Mouse (Mus musculus) midbrain, embryonic 14.5 days (tissue): ENCODE results near the gene Ndufv1. TPM values are rescaled to one million over a fixed set of nuclear protein-coding genes. Genes with fewer than 3 reads are reported as not detected.
"Not testable (repeated sequence)": the region's sequence is repeated elsewhere in the genome, so short reads cannot be mapped to it uniquely, and the experiment has no call there.

Experiments used
- ATAC-seq: fragments of 200-750 bp; cut with Nextera tagmentation; 2 replicates; pipeline ENCODE4 v1.8.0; 2017; ENCODE audit warnings: moderate number of reproducible peaks, moderate library complexity; ENCODE audit not compliant: low FRiP score, low TSS enrichment
- DNase-seq: peaks from one replicate; pipeline ENCODE4 v3.0.0-alpha.2; 2015
- H3K27ac ChIP-seq: fragments of 300-500 bp; sonication (generic); replicated peaks from 2 replicates; pipeline ENCODE4 v1.5.1; 2014; ENCODE audit warnings: mild to moderate bottlenecking, low read depth, low read length, moderate library complexity
- H3K27me3 ChIP-seq: fragments of 300-500 bp; sonication (generic); 2 replicates; pipeline ENCODE4 v1.6.1; 2014; ENCODE audit warnings: low read length, control low read depth, mixed read lengths; ENCODE audit not compliant: control insufficient read depth, insufficient read depth
- H3K36me3 ChIP-seq: fragments of 300-500 bp; sonication (generic); 2 replicates; pipeline ENCODE4 v1.6.1; 2014; ENCODE audit warnings: low read length, control low read depth; ENCODE audit not compliant: control insufficient read depth, insufficient read depth
- H3K4me1 ChIP-seq: fragments of 300-500 bp; sonication (generic); 2 replicates; pipeline ENCODE4 v1.6.1; 2014; ENCODE audit warnings: mild to moderate bottlenecking, antibody characterized with exemption, low read length, control low read depth; ENCODE audit not compliant: control insufficient read depth, insufficient read depth
- H3K4me2 ChIP-seq: fragments of 300-500 bp; sonication (generic); 2 replicates; pipeline ENCODE4 v1.6.1; 2014; ENCODE audit warnings: mild to moderate bottlenecking, low read length, moderate library complexity
- H3K4me3 ChIP-seq: fragments of 300-500 bp; sonication (generic); replicated peaks from 2 replicates; pipeline ENCODE4 v1.5.1; 2014; ENCODE audit warnings: low read depth, low read length
- H3K9ac ChIP-seq: fragments of 300-500 bp; sonication (generic); replicated peaks from 2 replicates; pipeline ENCODE4 v1.6.1; 2014; ENCODE audit warnings: mild to moderate bottlenecking, low read length, moderate library complexity
- H3K9me3 ChIP-seq: fragments of 300-500 bp; sonication (generic); 2 replicates; pipeline ENCODE4 v1.6.1; 2016; ENCODE audit warnings: low read length, control low read depth, mixed read lengths; ENCODE audit not compliant: control insufficient read depth
- WGBS: fragments of 180-500 bp; shearing (Covaris S2); extraction: QIAGEN DNeasy Blood & Tissue Kit; methylation state at CpG from one replicate; pipeline ENCODE4 v1.1.7; 2014; 5-methylcytosine and 5-hydroxymethylcytosine counted together
- polyA plus RNA-seq: library from polyadenylated mRNA; unstranded; fragments of >200 nt; fragmentation: Nextera tagmentation; extraction: Ambion mirVana; gene quantifications from 2 replicates; pipeline ENCODE4 v1.2.1, GENCODE M21; 2014

The Ndufv1 gene
- polyA plus RNA-seq, 1 experiment from 2014 or later, result 231 TPM

DNA sequence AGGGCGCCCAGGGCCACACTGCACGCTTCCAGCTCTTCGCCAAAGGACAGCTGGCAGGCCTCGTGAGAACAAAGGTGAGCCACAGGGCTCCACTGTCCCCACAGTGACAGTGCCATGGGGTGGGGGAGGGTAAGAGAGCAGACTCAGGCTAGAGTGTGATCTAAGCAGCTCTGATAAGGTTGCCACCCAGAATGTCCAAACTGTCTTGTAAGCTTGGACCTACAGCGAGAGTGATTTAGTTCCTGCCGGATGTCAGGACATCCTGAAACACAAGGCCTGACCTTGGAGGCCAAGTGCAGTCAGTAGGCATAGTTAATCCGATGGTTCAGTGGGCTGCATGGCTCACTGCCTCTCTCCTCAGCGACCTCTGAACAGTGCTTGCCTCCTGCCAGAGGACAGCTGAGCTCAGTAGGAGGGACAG, 27.3 kb downstream of the Ndufv1 start:
- no peak overlapping the region for H3K4me2 ChIP-seq
- H3K9me3 ChIP-seq, result no peaks in the 10 kb centered on the region
- H3K4me1 ChIP-seq, result no peaks in the 10 kb centered on the region
- H3K27me3 ChIP-seq, result no peaks in the 10 kb centered on the region
- no peaks in the 10 kb centered on the region for H3K36me3 ChIP-seq
- H3K9ac ChIP-seq, result no peak overlapping the region
- 11% methylated on average over 8 of the region's 8 CpGs for WGBS
- H3K4me3 ChIP-seq, result no peak overlapping the region
- DNase-seq (peak; percentile 6), ATAC-seq (no peak)
- H3K27ac ChIP-seq, result no peak overlapping the region

DNA sequence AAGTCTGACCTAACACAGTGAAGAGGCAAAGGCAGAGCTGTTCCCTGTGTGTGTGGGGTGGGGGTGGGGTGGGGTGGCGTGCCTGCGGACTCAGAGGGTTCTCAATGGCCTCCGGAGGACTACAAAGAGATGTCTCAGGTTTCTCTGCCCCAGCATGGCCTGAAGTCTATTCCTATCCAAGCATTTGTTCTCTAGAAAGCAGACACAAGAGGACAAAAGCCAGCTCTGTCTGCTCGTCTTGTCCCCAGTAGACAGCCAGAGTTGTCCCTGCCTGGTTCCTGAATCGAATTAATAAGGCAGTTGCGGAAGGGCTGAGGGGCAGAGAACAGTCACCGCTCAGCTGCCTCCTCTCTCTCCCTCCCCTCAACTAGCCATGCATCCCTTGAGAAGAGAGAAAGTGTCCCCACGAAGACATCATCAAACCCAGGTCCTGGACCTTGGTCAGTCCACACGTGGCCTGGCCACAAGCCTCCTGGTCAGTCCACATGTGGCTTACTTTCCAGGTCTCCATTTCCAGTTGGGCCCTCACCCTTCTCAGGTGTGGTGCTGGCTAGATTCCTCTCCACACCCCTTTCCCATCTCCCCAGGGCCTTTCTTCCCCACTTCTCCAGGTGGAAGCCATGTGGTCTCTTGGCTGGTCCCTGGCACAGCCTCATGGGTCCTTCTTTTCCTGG, 28.9 kb downstream of the Ndufv1 start:
- no peak overlapping the region for H3K27ac ChIP-seq
- ATAC-seq (no peak), DNase-seq (no peak)
- H3K9ac ChIP-seq, result no peak overlapping the region
- H3K4me1 ChIP-seq, result no peaks in the 10 kb centered on the region
- H3K4me2 ChIP-seq, result no peak overlapping the region
- no peaks in the 10 kb centered on the region for H3K27me3 ChIP-seq
- 17% methylated on average over 9 of the region's 9 CpGs for WGBS
- no peaks in the 10 kb centered on the region for H3K36me3 ChIP-seq
- H3K9me3 ChIP-seq, result no peaks in the 10 kb centered on the region
- no peak overlapping the region for H3K4me3 ChIP-seq

DNA sequence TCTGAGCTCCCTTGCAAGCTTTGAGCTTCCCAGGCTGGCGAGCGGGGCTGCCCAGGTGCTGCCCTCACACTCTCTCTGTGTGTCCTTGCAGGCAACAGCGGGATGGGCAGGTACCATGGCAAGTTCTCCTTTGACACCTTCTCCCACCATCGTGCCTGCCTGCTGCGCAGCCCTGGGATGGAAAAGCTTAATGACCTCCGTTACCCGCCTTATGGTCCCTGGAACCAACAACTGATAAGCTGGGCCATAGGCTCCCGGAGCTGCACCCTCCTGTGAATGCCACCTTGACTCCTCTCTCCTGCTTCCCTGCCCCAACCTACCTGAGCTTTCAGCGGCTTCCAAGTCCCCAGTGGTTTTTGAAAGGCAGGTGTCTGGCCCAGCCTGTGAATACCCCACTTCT, 31.7 kb downstream of the Ndufv1 start:
- WGBS, result 75% methylated on average over 9 of the region's 9 CpGs
- Histone ChIP-seq H3K9ac (no peak overlapping the region), H3K4me2 (no peak overlapping the region), H3K27me3 (no peaks in the 10 kb centered on the region), H3K4me3 (no peak overlapping the region), H3K9me3 (no peaks in the 10 kb centered on the region), H3K4me1 (no peaks in the 10 kb centered on the region), H3K36me3 (no peaks in the 10 kb centered on the region), H3K27ac (no peak overlapping the region)
- ATAC-seq (no peak), DNase-seq (no peak)

DNA sequence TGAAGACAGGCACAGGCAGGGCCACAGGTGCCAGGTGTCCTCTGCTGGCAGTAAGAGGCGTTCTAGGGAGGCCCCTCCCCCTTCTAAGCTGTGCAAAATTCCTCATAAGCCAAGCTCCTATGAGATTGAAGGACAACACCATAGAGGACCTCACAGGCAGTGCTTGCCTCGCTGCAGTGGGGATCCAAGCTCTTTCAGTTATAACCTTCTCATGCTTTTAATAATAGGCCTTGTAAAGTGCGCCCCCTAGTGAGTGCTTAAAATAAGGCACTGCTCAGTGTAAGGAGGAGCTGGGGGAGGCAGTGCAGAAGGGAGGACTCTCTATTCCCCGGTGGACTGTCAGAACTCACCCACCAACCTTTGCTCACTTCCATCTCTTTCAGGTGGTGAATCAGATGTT, 32.3 kb downstream of the Ndufv1 start:
- 12% methylated on average over 4 of the region's 4 CpGs for WGBS
- Histone ChIP-seq H3K9me3 (no peaks in the 10 kb centered on the region), H3K4me2 (no peak overlapping the region), H3K27ac (no peak overlapping the region; the same call in 1 of the 2 replicates), H3K36me3 (no peaks in the 10 kb centered on the region), H3K4me1 (no peaks in the 10 kb centered on the region), H3K27me3 (no peaks in the 10 kb centered on the region), H3K4me3 (no peak overlapping the region), H3K9ac (no peak overlapping the region)
- peak; percentile 91 for DNase-seq
- ATAC-seq, result no peak; the same call in 1 of the 2 replicates

DNA sequence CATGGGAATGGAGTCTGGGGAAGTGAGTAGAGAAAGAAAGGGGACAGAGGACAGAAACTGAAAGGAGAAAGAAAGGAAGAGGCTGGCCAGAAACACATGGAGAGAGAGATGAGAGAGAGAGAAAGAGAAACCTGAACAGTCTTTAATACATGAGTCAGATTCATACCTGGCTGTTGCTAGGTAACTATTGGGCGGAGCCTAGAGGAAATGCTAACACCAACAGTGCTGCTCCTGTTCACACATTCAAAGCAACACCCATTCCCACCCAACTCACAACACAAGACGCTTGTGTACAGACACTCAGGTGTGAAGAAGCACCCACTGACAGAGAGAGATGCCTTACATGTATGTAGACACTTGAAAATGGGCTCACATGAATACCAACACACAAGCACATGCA, 36.7 kb downstream of the Ndufv1 start:
- H3K9ac ChIP-seq, result no peak overlapping the region
- H3K36me3 ChIP-seq, result no peaks in the 10 kb centered on the region
- no peaks in the 10 kb centered on the region for H3K9me3 ChIP-seq
- WGBS, result 82% methylated on average over 2 of the region's 2 CpGs
- no peak overlapping the region for H3K4me3 ChIP-seq
- ATAC-seq (no peak), DNase-seq (no peak)
- no peak overlapping the region for H3K27ac ChIP-seq
- H3K4me1 ChIP-seq, result no peaks in the 10 kb centered on the region
- no peak overlapping the region for H3K4me2 ChIP-seq
- no peaks in the 10 kb centered on the region for H3K27me3 ChIP-seq

DNA sequence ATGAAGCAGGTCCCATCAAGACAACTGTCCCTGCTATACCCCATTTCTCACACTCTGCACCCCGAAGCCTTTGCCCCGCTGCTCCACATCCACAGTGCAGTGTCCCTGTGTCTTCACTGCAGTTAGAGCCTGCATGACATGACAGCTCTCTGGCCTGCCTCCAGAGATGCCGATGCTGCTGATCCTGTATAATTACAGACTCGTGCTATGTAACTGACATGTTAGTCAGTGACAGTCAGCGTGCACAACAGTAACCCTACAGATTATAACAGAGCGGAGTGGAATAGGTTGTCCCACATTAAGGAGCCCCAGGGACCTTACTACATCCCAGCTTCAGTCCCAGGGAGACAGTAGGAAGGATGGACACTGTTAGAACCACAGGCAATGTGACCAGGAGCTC, 38.0 kb downstream of the Ndufv1 start:
- H3K4me3 ChIP-seq, H3K9me3 ChIP-seq, H3K36me3 ChIP-seq, H3K27me3 ChIP-seq, H3K27ac ChIP-seq, H3K9ac ChIP-seq, H3K4me2 ChIP-seq, H3K4me1 ChIP-seq, DNase-seq, ATAC-seq: not testable (repeated sequence)
- 81% methylated on average over 6 of the region's 6 CpGs for WGBS

DNA sequence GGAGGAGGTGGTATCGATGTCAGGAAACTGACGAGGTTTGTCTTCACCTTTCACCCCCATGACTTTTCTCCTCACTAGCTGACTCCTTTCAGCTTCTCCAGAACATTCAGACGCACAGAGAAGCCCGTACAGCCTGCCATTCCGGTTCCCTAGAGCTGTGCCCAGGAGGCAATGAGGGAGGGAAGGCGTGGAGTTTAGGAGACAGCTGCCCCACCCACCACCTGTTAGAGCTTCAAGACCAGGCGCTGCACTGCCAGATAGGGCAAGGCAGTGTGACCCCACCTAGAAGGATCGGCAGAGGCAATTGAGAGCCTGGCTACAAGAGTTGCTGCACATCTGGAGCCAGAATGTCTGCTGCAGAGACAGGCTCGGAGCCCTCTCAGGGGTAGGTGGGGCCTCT, 40.4 kb downstream of the Ndufv1 start, which contains the start of gene Aldh3b2:
TSS of gene Aldh3b2 (plus strand) at position 100 of the 400 bp plus-strand sequence.
- no peaks in the 10 kb centered on the region for H3K4me1 ChIP-seq
- H3K27ac ChIP-seq, result no peak within 1 kb of the TSS
- no peaks in the 10 kb centered on the region for H3K36me3 ChIP-seq
- WGBS, result 59% methylated on average over 9 of the region's 9 CpGs
- no peak for ATAC-seq
- H3K9ac ChIP-seq, result no peak within 1 kb of the TSS
- H3K4me3 ChIP-seq, result no peak within 1 kb of the TSS
- H3K27me3 ChIP-seq, result no peaks in the 10 kb centered on the region
- H3K4me2 ChIP-seq, result no peak within 1 kb of the TSS
- DNase-seq, result no peak
- H3K9me3 ChIP-seq, result no peaks in the 10 kb centered on the region

DNA sequence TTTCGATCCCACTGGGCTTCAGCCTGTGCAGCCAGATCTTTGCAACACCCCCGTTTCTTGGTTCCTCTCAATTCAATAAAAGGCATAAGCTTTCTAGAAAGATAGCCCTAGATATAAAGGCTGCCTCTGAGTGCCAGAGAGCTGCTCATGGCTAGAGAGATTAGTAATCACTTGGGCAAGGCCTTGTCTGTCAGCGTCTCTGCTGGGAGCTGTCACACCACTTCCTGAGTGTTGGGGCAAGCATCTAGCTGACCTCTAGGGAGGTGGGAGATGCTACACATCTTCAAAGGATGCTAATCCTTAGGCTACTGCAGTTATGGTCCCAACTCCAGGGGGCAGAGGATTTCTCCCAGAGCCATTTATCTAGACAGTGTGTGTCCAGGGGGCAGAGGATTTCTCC, 45.3 kb downstream of the Ndufv1 start:
- Histone ChIP-seq H3K4me3 (no peak overlapping the region), H3K4me2 (no peak overlapping the region), H3K27ac (no peak overlapping the region), H3K36me3 (no peaks in the 10 kb centered on the region), H3K9me3 (no peaks in the 10 kb centered on the region), H3K27me3 (no peaks in the 10 kb centered on the region), H3K4me1 (no peaks in the 10 kb centered on the region), H3K9ac (no peak overlapping the region)
- no peak for ATAC-seq
- 66% methylated on average over 3 of the region's 3 CpGs for whole genome bisulfite sequencing
- DNase-seq, result no peak

DNA sequence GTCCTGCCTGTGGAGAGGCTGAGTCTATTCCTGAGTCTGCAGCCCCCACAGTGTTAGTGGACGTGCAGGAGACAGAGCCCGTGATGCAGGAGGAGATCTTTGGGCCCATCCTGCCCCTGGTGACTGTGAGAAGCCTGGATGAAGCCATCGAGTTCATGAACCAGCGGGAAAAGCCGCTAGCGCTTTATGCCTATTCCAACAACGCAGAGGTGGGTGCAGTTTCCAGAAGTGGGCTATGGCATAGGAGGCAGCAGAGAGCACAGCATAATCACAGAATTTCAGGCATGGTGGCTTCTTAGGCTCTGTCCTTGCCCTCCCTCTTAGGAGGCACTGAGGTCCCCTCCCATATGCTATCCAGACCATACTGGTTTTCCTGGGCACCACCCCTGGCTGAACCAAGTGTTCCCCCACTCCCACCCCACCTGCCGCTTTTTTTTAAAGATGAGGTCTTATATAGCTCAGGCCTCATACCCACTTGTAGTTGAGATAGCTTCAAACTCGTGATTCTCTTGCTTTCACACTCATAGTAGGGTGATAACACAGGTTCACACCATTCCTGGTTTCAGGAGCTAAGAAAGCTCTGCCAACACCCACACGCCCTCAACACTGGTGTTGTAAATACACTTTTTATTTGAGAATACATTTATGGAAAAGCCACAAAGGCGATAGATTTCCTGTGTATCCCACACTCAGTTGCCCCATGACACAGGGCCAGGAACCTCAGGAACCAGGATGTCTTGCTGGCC, 46.1 kb downstream of the Ndufv1 start:
- no peaks in the 10 kb centered on the region for H3K36me3 ChIP-seq
- no peak overlapping the region for H3K9ac ChIP-seq
- no peaks in the 10 kb centered on the region for H3K9me3 ChIP-seq
- ATAC-seq, result no peak
- no peak overlapping the region for H3K27ac ChIP-seq
- WGBS, result 68% methylated on average over 11 of the region's 11 CpGs
- H3K27me3 ChIP-seq, result no peaks in the 10 kb centered on the region
- H3K4me1 ChIP-seq, result no peaks in the 10 kb centered on the region
- H3K4me2 ChIP-seq, result no peak overlapping the region
- no peak overlapping the region for H3K4me3 ChIP-seq
- no peak for DNase-seq
